In the genomic region with DNA sequence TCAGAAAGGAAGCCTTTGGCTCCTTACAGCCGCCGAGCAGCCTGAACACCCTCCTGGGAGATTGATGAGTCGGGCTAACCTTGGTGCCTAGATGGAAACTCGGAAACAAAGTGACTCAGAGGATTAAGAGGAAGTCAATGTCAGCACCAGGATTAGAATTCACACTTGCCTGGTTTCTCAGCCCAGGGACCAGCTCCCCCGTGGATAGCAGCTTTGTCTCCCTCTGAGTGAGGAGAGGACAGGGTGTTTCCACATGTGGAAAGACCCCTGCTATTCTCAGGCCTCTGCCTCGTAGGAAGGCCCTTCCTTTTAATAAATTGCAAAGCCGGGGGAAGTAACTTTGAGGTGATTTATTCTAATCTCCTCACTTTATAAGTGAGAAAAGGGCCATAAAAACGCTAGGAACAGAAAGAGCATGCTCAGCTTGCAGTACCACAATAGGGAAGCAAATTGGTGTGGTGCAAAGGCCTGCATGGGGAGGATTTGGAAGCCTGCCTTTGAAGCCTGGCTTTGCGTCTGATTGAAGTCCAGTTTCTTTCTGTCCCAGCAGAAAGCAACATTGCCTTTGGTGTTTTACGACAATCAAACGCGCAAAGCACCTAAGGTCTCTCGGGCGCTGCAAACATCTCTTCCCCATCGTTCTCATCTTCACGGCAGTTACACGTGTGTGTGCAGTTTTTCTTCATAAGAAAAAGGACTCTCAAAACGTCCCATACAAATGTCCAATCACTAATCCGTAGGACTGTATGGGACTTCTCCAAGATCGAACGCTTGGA, we compare ENCODE assay signal across 8 mouse cellular contexts.
DNase-seq lines count a peak whose midpoint lies in the region; ATAC-seq lines count a peak whose summit lies in the region.

No protein-coding gene starts in this region.

- DNase-seq in cerebellum, postnatal 10 days: peak; percentile 50 to 62
- peak; percentile 72 for DNase-seq in adrenal gland, adult 2 months
- DNase-seq in kidney, postnatal 10 days: peak; percentile 31
- peak; percentile 41 for DNase-seq in retina, postnatal 1 day
- DNase-seq in left cerebral cortex, adult 8-10 months (ENCODE audit: low spot score in 2 of 2): no peak
- DNase-seq in lung, postnatal 14 days: no peak

- ATAC-seq in cerebellum, adult (ENCODE audit: insufficient number of reproducible peaks, low FRiP score, low TSS enrichment): no peak
- peak; percentile 56 for ATAC-seq in granulocyte monocyte progenitor cell, adult 5-6 weeks (replicated peaks; ENCODE audit: poor library complexity, severe bottlenecking)

Comparison
In these comparisons a context has a peak if more than half of its experiments do, and no peak if none do; other contexts are left out.
1. DNase-seq: peak in cerebellum, postnatal 10 days (2 of 2), adrenal gland, adult 2 months (single experiment), kidney, postnatal 10 days (single experiment) and retina, postnatal 1 day (single experiment); none in left cerebral cortex, adult 8-10 months (0 of 2) and lung, postnatal 14 days (single experiment).